Mouse (Mus musculus) 416B (cell line): ENCODE measurements around the gene E130116L18Rik.
"Not testable (repeated sequence)": the region's sequence is repeated elsewhere in the genome, so short reads cannot be mapped to it uniquely, and the experiment has no call there.

Experiments used
- DNase-seq: peaks from one replicate; pipeline ENCODE4 v3.0.0; 2011; ENCODE audit warnings: low read depth

The E130116L18Rik gene

DNA sequence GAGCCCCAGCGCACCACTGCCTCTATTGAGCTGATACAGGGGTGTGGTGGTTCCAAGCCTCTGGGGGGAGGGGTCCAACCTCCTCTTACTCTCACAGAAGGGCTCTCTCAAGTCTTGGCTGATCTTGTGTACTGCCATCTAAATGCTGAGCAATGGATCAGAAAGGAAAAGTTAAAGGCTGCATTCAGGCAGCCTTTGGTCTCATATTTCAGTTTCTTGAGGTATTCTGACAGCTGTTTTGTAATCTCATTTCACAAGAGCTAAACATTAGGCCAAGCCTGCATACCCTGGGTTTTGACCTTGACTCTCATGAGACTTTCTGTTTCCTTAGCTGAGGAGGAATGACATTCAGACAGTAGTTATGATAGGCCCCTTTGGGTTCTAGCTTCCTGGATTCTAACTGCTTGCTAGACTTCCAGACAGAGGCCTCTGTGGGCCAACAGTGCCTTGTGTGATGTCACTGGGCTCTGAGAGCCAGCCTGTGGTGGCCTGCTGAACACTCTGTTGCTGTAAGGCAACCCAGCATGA is 41.9 kb downstream of the E130116L18Rik start, which contains the start of gene Galntl5:
TSS of gene Galntl5 (plus strand) at position 457 of the 528 bp plus-strand sequence.
- peak; percentile 86 for DNase-seq

GRCm38 (mm10) chr5:25179936-25180488 is 42.9 kb downstream of the E130116L18Rik start:
- DNase-seq, result no peak

- peak; percentile 35 for DNase-seq
Observed at GRCm38 (mm10) chr5:25179284-25179683, 43.7 kb downstream of the E130116L18Rik start.

DNA sequence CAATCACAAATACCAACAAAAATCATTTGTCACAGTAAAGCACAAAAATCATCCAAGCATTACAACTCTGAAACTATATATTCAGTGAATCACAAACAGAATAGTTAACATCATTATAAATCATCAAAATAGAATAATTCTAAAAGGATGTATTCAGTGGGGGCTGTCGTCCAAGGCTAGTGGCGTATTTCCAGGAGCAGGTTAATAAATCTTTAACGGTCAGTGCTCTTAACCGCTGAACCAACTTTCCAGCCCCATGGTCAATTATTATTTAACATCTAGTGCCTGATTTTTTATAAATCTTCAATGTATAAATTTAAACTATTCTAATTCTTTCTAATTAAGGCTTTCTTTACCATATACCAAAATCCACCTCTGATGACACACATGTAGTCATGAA is 44.4 kb downstream of the E130116L18Rik start:
- DNase-seq, result not testable (repeated sequence)

DNA sequence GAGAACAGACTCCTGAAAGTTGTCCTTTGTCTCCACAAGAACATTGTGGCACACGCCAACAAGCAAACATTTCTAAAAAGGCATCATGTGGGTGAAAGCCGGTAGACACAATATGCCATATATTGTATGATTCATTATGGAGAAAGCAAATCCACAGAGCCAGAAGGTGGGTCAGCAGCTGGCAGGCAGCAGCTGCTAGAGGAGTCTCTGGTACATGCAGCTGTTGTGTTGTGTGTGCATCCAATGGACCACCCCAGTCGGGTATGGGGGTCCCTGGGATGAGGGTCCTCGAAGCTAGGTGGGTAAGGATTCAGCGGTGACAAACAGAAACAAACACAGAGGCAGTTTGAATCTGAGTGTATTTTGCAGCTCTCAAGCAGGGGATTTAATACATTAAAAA is 45.0 kb downstream of the E130116L18Rik start:
- DNase-seq, result not testable (repeated sequence)
